Mouse (Mus musculus) heart, postnatal 0 days (tissue): ENCODE measurements around the gene Gtf2h5.

Experiments
- CTCF ChIP-seq: IDR thresholded peaks from 2 replicates; pipeline ENCODE4 v1.5.1; 2016; ENCODE audit warnings: antibody characterized with exemption, control low read depth, low read depth
- EP300 ChIP-seq: IDR thresholded peaks from 2 replicates; pipeline ENCODE4 v1.6.1; 2016; ENCODE audit warnings: antibody characterized with exemption, low read depth

- TF ChIP-seq CTCF = no peak
- TF ChIP-seq EP300 = no peak
These were observed 9.7 kb upstream of the Gtf2h5 start for GRCm38 (mm10) chr17:6069866-6070265.
